Mouse (Mus musculus) heart, embryonic 14.5 days (tissue): ENCODE data around the gene Btbd17. TPM values are rescaled to one million over a fixed set of nuclear protein-coding genes. Genes with fewer than 3 reads are reported as not detected.
A peak's percentile ranks its signal among the peaks of the same experiment; 100 is the strongest.

Source experiments
- ATAC-seq: fragments of 200-750 bp; cut with Nextera tagmentation; 2 replicates; pipeline ENCODE4 v1.8.0; 2017; ENCODE audit warnings: low read depth, moderate TSS enrichment; ENCODE audit not compliant: insufficient number of reproducible peaks, insufficient read depth, low FRiP score
- H3K27ac ChIP-seq, 2 experiments: fragments of 200-500 bp in 1 of 2; fragments of 300-500 bp in 1 of 2; sonication (generic) in 1 of 2; replicated peaks in 1 of 2; 2 replicates each; pipeline ENCODE4 v1.5.1; 2012 to 2014; ENCODE audit warnings: low read depth in 2 of 2, low read length in 2 of 2, control low read depth in 1 of 2, mild to moderate bottlenecking in 1 of 2, mixed read lengths in 1 of 2; ENCODE audit not compliant: control insufficient read depth in 1 of 2, insufficient read depth in 1 of 2
- H3K27me3 ChIP-seq: fragments of 300-500 bp; sonication (generic); 2 replicates; pipeline ENCODE4 v1.6.1; 2014; ENCODE audit warnings: mild to moderate bottlenecking, low read length, control low read depth; ENCODE audit not compliant: control insufficient read depth, insufficient read depth
- H3K36me3 ChIP-seq: fragments of 300-500 bp; sonication (generic); 2 replicates; pipeline ENCODE4 v1.6.1; 2014; ENCODE audit warnings: mild to moderate bottlenecking, control low read depth, low read length, mixed read lengths; ENCODE audit not compliant: control insufficient read depth, insufficient read depth
- H3K4me1 ChIP-seq, 2 experiments: fragments of 200-500 bp in 1 of 2; fragments of 300-500 bp in 1 of 2; sonication (generic) in 1 of 2; 2 replicates each; pipeline ENCODE4 v1.6.1; 2012 to 2014; ENCODE audit warnings: low read length in 2 of 2, control low read depth in 1 of 2, mixed read lengths in 1 of 2; ENCODE audit not compliant: control insufficient read depth in 2 of 2, insufficient read depth in 2 of 2
- H3K4me2 ChIP-seq: fragments of 300-500 bp; sonication (generic); 2 replicates; pipeline ENCODE4 v1.6.1; 2014; ENCODE audit warnings: mild to moderate bottlenecking, low read length
- H3K4me3 ChIP-seq, 2 experiments: fragments of 200-500 bp in 1 of 2; fragments of 300-500 bp in 1 of 2; sonication (generic) in 1 of 2; 2 replicates each; pipeline ENCODE4 v1.5.1; 2012 to 2014; ENCODE audit warnings: low read length in 2 of 2, mild to moderate bottlenecking in 2 of 2, control low read depth in 1 of 2, low read depth in 1 of 2, moderate library complexity in 1 of 2; ENCODE audit not compliant: control insufficient read depth in 1 of 2, insufficient read depth in 1 of 2
- H3K9ac ChIP-seq: fragments of 300-500 bp; sonication (generic); 2 replicates; pipeline ENCODE4 v1.6.1; 2014; ENCODE audit warnings: mild to moderate bottlenecking, low read length
- H3K9me3 ChIP-seq: fragments of 300-500 bp; sonication (generic); 2 replicates; pipeline ENCODE4 v1.6.1; 2016; ENCODE audit warnings: low read length, control low read depth; ENCODE audit not compliant: control insufficient read depth
- WGBS: fragments of 180-500 bp; shearing (Covaris S2); extraction: QIAGEN DNeasy Blood & Tissue Kit; methylation state at CpG from one replicate; pipeline ENCODE4 v1.1.7; 2014; 5-methylcytosine and 5-hydroxymethylcytosine counted together
- polyA plus RNA-seq: library from polyadenylated mRNA; unstranded; fragments of >200 nt; fragmentation: Nextera tagmentation; extraction: Ambion mirVana; gene quantifications from 2 replicates; pipeline ENCODE4 v1.2.1, GENCODE M21; 2014

Btbd17 gene
- polyA plus RNA-seq, 1 experiment from 2014 or later = not detected

GRCm38 (mm10) chr11:114793868-114794545 lies 1.7 kb downstream of the Btbd17 start:
- H3K9me3 ChIP-seq = no peaks in the 10 kb centered on the region
- peaks cover 5 to 9% of the 10 kb centered on the region in 2 experiments; a peak in 3 of 4 replicates for H3K4me1 ChIP-seq
- H3K9ac ChIP-seq = no peak overlapping the region
- no peak overlapping the region for H3K4me3 ChIP-seq
- H3K27me3 ChIP-seq = peaks cover 62% of the 10 kb centered on the region
- WGBS = 66% methylated on average over 19 of the region's 19 CpGs
- H3K4me2 ChIP-seq = no peak overlapping the region
- no peaks in the 10 kb centered on the region for H3K36me3 ChIP-seq
- no peak for ATAC-seq
- H3K27ac ChIP-seq = no peak overlapping the region

- H3K4me3 ChIP-seq = no peak overlapping the region
- peaks cover 71% of the 10 kb centered on the region for H3K27me3 ChIP-seq
- H3K4me2 ChIP-seq = no peak overlapping the region
- H3K4me1 ChIP-seq = peaks cover 5 to 9% of the 10 kb centered on the region in 2 experiments; a peak in 3 of 4 replicates
- no peak overlapping the region for H3K27ac ChIP-seq
- no peak for ATAC-seq
- no peak overlapping the region for H3K9ac ChIP-seq
- no peaks in the 10 kb centered on the region for H3K36me3 ChIP-seq
- no peaks in the 10 kb centered on the region for H3K9me3 ChIP-seq
- 44% methylated on average over 5 of the region's 5 CpGs for WGBS
Observed at GRCm38 (mm10) chr11:114792931-114793494, 2.7 kb downstream of the Btbd17 start.

DNA sequence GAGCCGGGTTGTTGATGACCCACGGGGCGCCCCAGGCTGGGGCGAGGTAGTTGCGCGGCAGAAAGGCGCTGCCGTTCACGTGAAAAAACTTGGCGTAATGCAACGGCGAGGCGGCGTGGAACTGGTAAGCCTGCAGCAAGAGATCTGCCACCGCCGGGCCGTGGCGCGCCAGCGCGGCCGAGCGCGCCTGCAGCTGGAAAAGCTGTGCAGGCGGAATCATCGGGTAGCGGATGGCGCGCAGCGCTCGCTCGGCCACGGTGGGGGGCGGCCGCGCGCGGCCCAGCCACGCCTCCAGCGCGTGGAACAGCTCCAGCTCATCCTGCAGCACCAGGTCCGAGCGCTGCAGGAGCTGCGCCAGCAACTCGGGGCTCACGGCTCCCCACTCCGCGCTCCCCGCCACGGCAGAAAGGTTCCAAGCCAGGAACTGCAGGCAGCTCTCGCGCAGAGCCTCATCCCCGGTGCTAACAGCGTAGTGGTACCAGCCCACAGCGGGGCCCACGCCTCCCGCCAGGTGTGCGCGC lies 3.8 kb downstream of the Btbd17 start:
- Histone ChIP-seq H3K4me2 (peak overlapping the region; percentile 81), H3K27ac (no peak overlapping the region), H3K4me1 (peaks cover 5 to 9% of the 10 kb centered on the region in 2 experiments; a peak in 3 of 4 replicates), H3K27me3 (peaks cover 82% of the 10 kb centered on the region), H3K9ac (peak overlapping the region; percentile 41), H3K9me3 (no peaks in the 10 kb centered on the region), H3K4me3 (peak overlapping the region; percentile 41 to 44), H3K36me3 (no peaks in the 10 kb centered on the region)
- WGBS = under 1% methylated on average over 54 of the region's 59 CpGs
- ATAC-seq = no peak

DNA sequence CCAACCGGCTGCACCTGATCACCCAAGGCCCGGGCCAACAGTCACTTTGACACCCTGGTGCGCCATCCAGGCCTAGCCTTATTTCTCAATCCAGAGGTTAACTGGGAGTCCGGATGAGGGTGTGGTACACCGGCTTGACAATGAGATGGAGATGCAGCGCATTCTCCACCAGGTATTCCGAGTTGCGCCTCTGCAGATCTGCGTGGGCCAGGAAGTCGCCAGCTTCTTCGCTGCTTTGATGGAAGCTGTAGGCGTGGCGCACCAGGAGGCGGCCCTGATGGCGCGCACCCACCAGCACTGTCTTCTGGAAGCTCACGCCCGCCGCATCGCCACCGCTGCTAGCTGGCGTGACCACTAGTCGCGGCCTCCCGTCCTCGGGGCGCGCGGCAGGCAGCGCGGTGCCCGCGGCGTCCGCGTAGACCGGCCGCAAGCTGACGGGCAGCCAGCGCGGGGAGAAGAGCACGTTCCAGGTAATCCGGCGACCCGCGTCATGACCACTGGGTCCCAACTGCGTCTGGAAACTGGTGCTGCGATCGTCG lies 4.3 kb downstream of the Btbd17 start:
- WGBS = 3% methylated on average over 50 of the region's 50 CpGs
- H3K4me1 ChIP-seq = peaks cover 5 to 12% of the 10 kb centered on the region in 2 experiments; a peak in 3 of 4 replicates
- peak overlapping the region; percentile 81 for H3K4me2 ChIP-seq
- no peaks in the 10 kb centered on the region for H3K36me3 ChIP-seq
- no peak overlapping the region for H3K27ac ChIP-seq
- no peak for ATAC-seq
- H3K9ac ChIP-seq = peak overlapping the region; percentile 41
- H3K9me3 ChIP-seq = no peaks in the 10 kb centered on the region
- H3K4me3 ChIP-seq = peak overlapping the region; percentile 41 to 44
- peaks cover 84% of the 10 kb centered on the region for H3K27me3 ChIP-seq

DNA sequence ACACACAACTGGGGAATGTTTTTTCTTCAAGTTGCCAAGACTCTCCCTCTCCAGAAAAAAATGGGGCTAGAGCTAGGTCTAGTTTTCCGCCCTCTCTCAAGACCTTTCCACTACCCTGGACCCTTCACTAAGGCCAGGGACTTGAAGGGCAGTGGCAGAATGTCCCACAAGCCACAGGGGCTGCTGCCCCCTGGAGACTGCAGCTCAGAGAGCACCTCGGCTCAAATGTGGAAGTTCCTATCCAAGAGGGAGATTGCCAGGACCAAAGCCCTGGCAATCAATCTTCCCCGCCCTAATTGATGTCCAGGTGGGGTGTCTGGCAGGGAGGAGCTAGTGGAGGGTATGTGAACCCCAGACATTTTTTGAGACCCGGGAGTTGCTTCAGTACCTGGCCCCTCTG lies 4.9 kb downstream of the Btbd17 start:
- Histone ChIP-seq H3K27ac (no peak overlapping the region), H3K9me3 (no peaks in the 10 kb centered on the region), H3K9ac (no peak overlapping the region), H3K4me1 (peaks cover 5 to 12% of the 10 kb centered on the region in 2 experiments; a peak in 3 of 4 replicates), H3K4me3 (no peak overlapping the region), H3K27me3 (peaks cover 86% of the 10 kb centered on the region), H3K36me3 (no peaks in the 10 kb centered on the region), H3K4me2 (no peak overlapping the region)
- no peak for ATAC-seq
- 15% methylated on average over 4 of the region's 4 CpGs for WGBS

DNA sequence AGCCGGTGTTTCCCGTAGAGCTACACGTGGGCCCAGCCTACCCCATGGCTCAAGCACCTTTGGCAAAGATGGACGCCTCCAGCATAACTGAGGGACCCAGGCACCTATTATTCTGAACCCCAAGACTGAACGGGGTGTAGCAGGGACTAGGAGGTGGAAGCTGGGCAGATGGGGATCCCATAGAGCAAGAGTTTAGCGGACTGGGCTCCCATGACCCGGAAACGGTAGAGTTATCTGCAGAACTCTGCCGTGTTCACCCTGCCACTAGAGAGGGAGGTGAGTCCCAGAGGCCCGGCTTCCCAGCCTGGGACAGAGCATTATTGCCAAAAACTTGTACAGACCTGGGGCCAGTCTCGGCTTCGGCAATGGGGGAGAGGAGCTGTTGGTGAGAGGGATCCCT lies 5.6 kb downstream of the Btbd17 start:
- Histone ChIP-seq H3K36me3 (no peaks in the 10 kb centered on the region), H3K27me3 (peaks cover 92% of the 10 kb centered on the region), H3K4me1 (peaks cover 5 to 12% of the 10 kb centered on the region in 2 experiments; a peak in 3 of 4 replicates), H3K4me3 (no peak overlapping the region), H3K9ac (no peak overlapping the region), H3K27ac (no peak overlapping the region), H3K4me2 (no peak overlapping the region), H3K9me3 (no peaks in the 10 kb centered on the region)
- 66% methylated on average over 12 of the region's 12 CpGs for WGBS
- ATAC-seq = no peak

GRCm38 (mm10) chr11:114789716-114790115 lies 6.0 kb downstream of the Btbd17 start:
- Histone ChIP-seq H3K27me3 (peaks cover 96% of the 10 kb centered on the region), H3K9me3 (no peaks in the 10 kb centered on the region), H3K27ac (no peak overlapping the region), H3K4me3 (no peak overlapping the region), H3K9ac (no peak overlapping the region), H3K36me3 (no peaks in the 10 kb centered on the region), H3K4me2 (0 out of 2 replicates have a peak overlapping the region, but pooled peaks have one; percentile 45), H3K4me1 (peaks cover 5 to 12% of the 10 kb centered on the region in 2 experiments; a peak in 3 of 4 replicates)
- ATAC-seq = no peak
- WGBS = 56% methylated on average over 9 of the region's 9 CpGs
